Mouse (Mus musculus): Measurements from ENCODE around the gene Cacna1s. TPM values are rescaled to one million over a fixed set of nuclear protein-coding genes. Genes with fewer than 3 reads are reported as not detected.

The Cacna1s gene
- polyA plus RNA-seq (2017; shearing (Covaris generic)) = 1 to 10 TPM; 2.7 to 5.0 (median 4.9) TPM

- ATAC-seq = no peak
Observed at GRCm38 (mm10) chr1:136052547-136052946, at the start of gene Cacna1s. Gene Cacna1s, plus strand, starts transcription at chr1:136052750.

- ATAC-seq = no peak
Observed at GRCm38 (mm10) chr1:136006292-136006748, 46.2 kb upstream of the Cacna1s start, which contains the start of gene Igfn1. Gene Igfn1, minus strand, starts transcription at chr1:136006342.

- ATAC-seq = peak; percentile 52
Observed at GRCm38 (mm10) chr1:136007211-136008158, 45.1 kb upstream of the Cacna1s start, which contains the start of gene Tmem9. Gene Tmem9, plus strand, starts transcription at chr1:136008150.

- ATAC-seq = no peak
Observed at GRCm38 (mm10) chr1:136008159-136008533, 44.4 kb upstream of the Cacna1s start.

GRCm38 (mm10) chr1:136010247-136010646, 42.3 kb upstream of the Cacna1s start:
- ATAC-seq = no peak

- no peak for ATAC-seq
Observed at GRCm38 (mm10) chr1:136013513-136013912, 39.0 kb upstream of the Cacna1s start.

GRCm38 (mm10) chr1:136014796-136015502, 37.6 kb upstream of the Cacna1s start:
- no peak for ATAC-seq

GRCm38 (mm10) chr1:136017307-136017706, 35.2 kb upstream of the Cacna1s start:
- ATAC-seq = no peak

- peak; percentile 99 for ATAC-seq
Observed at GRCm38 (mm10) chr1:136017907-136018313, 34.6 kb upstream of the Cacna1s start.

- peak; percentile 18 for ATAC-seq
Observed at GRCm38 (mm10) chr1:136018390-136019189, 34.0 kb upstream of the Cacna1s start.

- ATAC-seq = no peak
Observed at GRCm38 (mm10) chr1:136030201-136030600, 22.3 kb upstream of the Cacna1s start.

GRCm38 (mm10) chr1:136031697-136032096, 20.9 kb upstream of the Cacna1s start:
- ATAC-seq = no peak

GRCm38 (mm10) chr1:136032961-136033360, 19.6 kb upstream of the Cacna1s start:
- ATAC-seq = no peak

GRCm38 (mm10) chr1:136038746-136039538, 13.6 kb upstream of the Cacna1s start:
- ATAC-seq = no peak

GRCm38 (mm10) chr1:136040452-136040851, 12.1 kb upstream of the Cacna1s start:
- no peak for ATAC-seq

- ATAC-seq = no peak
Observed at GRCm38 (mm10) chr1:136040874-136041273, 11.7 kb upstream of the Cacna1s start.

GRCm38 (mm10) chr1:136045774-136046173, 6.8 kb upstream of the Cacna1s start:
- peak; percentile 28 for ATAC-seq

GRCm38 (mm10) chr1:136047432-136047831, 5.1 kb upstream of the Cacna1s start:
- no peak for ATAC-seq

GRCm38 (mm10) chr1:136047894-136048293, 4.7 kb upstream of the Cacna1s start:
- ATAC-seq = no peak

GRCm38 (mm10) chr1:136050312-136051012, 2.1 kb upstream of the Cacna1s start, which contains the start of gene Ascl5:
Gene Ascl5, plus strand, starts transcription at chr1:136050804.
- no peak for ATAC-seq

GRCm38 (mm10) chr1:136051013-136051315, 1.6 kb upstream of the Cacna1s start:
- no peak for ATAC-seq

Measured in inflammation-experienced regulatory T-cells, adult 6 months (primary cell).